Mouse (Mus musculus) megakaryocyte-erythroid progenitor cell, adult 5-6 weeks (primary cell): ENCODE measurements around the gene Adamtsl1. TPM values are rescaled to one million over a fixed set of nuclear protein-coding genes. Genes with fewer than 3 reads are reported as not detected.

Experiments
- ATAC-seq: replicated peaks from 2 replicates; pipeline ENCODE4 v1.8.0; 2016; ENCODE audit warnings: mild to moderate bottlenecking, inconsistent platforms; ENCODE audit not compliant: severe bottlenecking, poor library complexity, low FRiP score, low TSS enrichment
- total RNA-seq, 2 experiments: library from RNA; stranded (forward) in 1 of 2; stranded (reverse) in 1 of 2; fragments of 200-1000, 215-1000 nt in 1 of 2; fragments of >200 nt in 1 of 2; fragmentation: Nextera tagmentation in 1 of 2; gene quantifications; 2 replicates each; pipeline ENCODE4 v1.2.3; 2014 to 2017

Gene Adamtsl1
- total RNA-seq, 2 experiments from 2014 or later: not detected

DNA sequence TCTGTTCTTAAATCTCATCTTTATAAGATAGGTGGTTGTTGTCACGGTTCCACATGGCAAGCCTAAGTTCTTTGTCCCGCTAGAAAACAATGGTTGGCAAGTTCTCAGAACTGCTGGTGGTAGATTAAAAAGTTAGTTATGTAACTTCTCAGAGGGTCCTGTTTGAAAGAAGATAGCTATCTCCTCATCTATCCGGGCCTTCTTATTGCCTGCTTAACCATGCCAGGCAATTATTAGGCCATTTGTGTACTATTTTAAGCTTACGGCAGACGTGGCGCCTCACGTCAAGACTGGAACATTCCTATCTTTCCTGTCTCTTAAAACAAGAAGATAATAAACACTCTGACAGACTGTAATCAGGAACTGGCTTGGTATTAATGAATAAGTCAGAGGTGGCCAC is 115.4 kb downstream of the Adamtsl1 start:
- no peak for ATAC-seq

DNA sequence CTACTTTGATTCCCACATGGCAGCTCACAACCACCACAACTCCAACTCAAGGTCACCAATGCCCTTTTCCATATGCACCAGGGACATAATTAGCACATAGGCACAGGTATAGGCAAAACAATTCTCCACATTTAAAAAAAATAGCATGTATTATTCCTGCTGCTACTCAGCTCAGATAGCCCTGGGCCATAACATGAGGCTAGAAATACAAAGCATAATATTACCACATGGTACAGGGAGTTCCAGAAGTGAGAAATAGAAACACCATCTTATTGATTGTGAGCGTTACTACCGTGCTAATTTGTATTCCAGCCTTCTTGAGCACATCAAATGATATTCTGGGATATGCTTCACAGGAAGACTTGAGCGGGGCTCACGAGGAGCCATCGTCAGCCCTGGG is 155.3 kb downstream of the Adamtsl1 start:
- no peak for ATAC-seq

DNA sequence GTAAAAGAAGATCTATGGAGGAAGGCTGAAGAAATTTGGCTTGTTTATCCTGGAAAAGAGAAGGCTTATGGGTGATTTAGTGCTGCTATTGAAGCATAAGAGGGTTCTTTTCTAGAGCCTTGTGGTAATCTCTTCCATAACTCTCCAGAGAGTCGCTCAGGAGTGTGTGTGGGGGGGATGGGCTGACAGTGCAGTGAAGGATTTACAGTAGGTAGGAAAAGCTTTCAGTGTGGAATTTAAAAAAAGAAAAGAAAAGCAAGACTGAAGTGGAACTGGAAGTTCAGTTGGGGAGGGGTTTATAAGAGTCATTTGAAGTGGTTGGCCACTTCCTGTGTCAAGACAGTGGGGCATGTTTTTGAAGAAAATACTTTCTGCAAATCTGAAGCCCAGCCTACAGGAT is 155.8 kb downstream of the Adamtsl1 start:
- ATAC-seq: no peak

DNA sequence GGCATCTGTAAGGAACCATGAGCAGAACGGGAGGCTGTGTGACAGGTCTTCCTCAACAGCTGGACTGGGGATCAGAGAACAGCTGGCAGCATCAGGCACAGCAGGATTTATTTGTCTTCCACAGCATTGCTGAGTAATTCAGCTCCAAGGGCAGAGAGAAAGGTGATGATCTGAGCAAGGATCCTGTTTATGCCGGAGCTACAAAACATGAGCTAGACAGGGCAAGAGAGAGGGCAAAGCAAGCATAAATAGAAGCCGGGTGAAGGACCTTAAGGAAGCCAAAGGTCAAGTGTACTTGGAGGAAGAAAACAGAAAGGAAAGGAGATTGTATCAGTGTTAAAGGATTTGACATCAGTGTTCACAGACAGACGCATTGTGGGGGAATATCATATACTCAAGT is 158.3 kb downstream of the Adamtsl1 start:
- ATAC-seq: no peak

DNA sequence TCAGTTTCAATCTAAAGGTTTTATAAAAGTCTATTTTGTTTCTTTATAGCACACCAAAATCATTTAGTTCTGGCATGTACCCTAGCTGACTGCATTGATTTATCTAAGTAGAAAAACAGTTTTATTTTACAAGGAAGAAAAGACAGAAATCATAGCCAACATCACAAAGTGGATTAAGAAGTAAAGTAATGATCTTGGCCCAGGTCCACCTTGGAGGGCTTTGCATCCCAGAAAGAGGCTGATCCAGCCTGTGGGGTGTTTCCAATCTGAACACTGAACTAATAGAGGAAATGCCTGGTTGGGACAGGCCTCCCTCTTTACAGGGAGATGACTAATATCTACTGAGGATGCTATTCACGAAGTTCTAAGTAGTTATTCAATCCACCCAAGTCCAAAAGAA is 163.6 kb downstream of the Adamtsl1 start:
- ATAC-seq: no peak

DNA sequence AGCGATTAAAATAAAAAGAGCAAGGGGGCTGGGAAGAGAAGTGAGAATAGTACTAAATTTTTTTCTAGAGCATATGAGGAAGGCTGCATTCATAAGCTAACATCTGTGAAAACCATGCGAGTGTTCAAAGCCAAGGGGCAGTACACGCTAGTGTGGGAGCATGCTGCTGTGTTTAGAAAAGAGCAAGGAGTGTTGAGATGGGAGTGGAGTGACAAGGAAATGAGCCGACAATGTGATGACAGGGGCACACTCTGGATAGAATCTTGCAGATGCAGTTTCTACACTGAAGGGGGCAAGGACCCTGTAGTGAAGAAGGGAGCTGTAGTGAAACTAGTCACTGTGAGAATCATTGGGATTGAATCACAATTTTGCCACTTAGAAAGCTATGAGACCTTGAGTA is 172.2 kb downstream of the Adamtsl1 start:
- ATAC-seq: no peak

DNA sequence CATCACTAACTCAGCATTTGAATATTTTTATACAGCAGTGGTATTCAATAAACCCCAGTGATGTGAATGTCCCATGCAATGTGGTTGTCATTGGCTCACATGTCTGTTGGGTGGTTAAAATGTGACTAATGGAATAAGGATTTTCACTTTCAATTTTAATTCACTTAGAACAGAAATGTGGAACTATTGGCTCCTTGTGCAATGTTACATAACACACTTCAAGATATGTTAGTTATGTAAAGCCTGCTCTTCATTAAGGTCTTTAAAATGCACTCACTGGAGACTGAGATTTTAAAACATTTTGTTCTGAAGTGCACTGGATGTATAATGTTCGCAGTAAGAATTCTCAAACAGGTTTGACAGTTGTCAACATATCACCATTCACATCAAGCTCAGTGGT is 181.3 kb downstream of the Adamtsl1 start:
- no peak for ATAC-seq

DNA sequence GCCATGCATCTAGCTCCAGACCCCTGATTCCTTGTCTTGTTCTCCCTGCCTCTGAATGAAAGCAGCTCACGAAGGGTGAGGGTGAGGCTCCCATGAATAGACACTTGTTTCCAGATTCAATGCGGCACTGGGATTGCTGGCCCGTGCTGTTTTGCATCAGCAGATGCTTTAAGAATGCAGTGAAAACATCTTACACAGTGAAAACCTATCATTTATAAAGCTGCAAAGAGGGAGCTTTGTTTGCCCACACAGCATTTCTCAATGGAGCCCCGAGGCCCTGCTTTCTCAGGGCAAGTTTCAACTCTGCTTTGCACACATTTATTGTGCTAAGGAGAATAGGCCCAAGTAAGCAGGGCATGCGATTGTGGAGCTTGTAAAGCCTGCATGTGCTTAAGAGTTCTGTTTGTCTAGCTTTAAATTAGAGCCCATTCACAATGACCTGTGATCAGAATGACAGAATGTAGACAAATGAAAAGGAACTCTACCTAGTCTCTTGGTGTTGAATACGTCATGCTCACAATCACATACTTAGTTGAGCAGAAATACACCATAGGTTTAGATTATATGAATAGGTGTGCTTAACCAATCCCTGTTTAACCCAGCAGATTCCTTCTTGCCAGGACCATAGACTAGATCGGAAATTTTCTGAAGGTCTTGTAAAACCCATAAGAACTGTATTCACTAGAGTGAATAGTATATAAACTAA is 193.5 kb downstream of the Adamtsl1 start:
- ATAC-seq: no peak

DNA sequence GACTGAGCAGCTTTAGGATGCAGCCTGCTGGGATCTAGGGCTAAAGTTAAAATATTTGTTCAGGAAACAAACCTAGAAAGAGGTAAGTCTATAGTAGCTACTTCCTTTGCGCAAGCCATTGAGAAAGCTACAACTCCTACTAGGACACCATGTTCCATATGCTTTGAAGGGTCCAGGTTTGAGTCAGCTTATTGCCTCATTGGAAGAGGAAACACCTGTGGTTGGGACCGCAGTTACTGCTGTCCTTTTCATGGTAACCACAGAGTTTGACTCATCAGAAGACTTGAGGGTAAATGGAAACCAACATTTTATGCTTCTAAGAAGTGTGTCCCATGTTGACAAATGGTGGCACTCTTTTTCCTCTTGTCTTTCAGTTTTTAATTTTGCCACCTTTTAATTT is 195.7 kb downstream of the Adamtsl1 start:
- ATAC-seq: no peak

DNA sequence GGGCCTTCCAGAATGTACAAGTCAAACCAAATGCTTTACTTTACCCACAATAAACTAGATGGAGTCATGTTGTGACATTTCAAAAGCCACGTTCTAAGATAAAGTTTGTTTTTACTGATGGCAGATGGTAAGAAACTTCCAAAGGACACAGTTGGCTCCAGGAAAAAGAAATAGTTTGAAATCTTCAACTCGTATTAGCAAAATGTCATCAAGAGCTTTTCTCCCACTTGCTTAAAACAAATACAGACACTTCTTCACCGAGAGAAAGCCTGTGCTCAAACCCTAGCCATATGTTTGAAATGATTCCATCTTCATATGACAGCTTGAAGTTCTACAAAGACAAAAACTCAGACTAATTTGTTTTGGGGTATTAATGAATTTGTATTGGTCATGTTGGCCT is 211.0 kb downstream of the Adamtsl1 start:
- no peak for ATAC-seq

DNA sequence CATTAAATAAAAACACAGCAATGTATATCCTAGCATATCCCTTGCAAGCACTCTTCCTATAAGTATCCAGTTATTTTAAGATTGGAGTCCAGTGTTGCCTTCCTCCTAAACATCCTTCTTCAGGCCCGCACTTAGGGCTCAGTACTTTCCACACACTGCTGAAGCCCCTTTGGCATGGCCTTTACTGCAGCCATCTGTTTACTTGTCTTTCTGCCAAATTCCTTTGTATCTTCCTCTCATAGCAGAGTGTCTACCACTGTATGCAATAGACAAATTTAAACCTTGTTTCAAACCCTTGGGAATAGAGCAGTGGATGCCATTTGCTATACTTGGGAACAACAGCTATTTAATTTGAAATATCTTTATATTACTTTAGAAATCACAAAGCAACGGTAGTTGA is 213.8 kb downstream of the Adamtsl1 start:
- no peak for ATAC-seq

DNA sequence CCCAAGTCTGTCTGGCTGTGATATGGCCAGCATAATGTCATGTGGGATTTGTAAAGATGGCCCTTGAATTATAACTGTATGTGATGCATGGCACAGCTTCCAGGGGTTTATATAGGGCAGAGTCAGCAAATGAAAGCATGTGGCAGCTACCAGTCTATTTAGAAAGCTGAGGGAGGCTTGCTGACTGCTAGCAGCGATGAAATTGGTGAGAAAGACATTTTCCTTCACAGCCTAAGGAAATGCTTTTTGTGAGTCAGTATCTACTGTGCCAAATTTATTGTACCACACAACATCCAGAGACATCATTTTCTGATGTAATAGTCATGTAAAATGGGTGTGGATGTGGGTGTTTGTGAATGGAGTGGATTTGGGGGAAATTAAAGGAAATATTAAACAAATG is 214.4 kb downstream of the Adamtsl1 start:
- ATAC-seq: no peak

DNA sequence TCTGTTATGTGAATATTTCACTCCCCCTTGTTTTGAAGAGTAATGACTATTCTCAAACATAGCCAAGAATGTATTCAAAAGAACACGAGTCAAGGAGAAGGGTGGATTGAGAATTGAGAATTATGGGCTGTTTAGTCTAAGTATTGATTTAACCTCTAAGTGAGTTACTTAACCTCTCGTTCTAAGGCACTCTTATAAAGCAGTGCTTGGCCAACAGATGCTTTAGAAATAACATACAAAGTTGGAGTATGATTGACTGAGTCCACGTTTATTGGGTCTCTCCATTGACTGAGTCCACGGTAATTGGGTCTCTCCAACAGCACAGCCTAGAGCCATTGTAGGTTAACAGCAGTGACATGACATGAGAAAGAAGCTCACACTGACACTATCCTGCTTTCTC is 226.5 kb downstream of the Adamtsl1 start:
- ATAC-seq: no peak

DNA sequence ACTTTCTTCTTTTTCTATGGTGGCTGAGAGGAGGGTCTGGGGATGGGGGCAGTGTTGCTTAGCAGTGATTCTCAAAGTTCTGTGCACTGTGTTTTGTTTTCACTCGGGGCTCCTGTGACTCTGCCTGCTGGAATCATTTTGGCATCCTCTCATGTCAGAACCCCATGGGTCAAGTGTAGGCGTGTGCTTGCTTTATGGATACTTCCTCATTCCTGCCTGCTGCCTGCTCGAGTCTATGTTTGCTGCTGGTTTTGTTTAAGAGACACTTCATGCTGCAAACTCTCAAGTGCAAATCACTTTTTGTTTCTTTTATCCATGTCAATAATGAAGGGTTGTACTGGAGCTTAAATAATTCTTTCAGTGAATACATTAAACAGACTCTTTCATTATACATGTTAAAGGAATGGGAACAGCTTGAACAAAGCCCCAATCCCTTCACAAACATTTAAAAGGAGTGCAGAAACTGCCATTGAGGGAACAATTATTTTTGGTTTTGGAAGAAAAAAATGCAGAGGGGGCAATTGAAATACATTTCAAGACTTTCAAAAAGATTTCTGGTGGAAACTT is 227.9 kb downstream of the Adamtsl1 start:
- no peak for ATAC-seq

DNA sequence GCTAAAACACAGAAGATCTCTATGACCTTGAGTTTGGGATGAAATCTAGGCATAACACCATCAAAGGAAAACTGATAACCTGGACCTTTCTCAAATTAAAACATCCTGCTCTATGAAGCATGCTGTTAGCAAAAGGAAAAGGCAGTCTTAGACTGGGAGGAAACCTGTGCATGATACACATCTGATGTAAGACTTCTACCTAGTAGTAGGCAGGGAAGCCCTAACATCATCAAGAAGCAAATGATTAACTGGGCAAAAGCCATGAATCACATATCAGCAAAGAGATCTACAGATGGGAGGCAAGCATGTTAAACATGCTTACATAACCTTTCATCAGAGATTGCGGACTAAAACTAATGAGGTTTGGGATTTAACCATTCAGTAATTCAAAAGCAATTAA is 229.5 kb downstream of the Adamtsl1 start:
- no peak for ATAC-seq

DNA sequence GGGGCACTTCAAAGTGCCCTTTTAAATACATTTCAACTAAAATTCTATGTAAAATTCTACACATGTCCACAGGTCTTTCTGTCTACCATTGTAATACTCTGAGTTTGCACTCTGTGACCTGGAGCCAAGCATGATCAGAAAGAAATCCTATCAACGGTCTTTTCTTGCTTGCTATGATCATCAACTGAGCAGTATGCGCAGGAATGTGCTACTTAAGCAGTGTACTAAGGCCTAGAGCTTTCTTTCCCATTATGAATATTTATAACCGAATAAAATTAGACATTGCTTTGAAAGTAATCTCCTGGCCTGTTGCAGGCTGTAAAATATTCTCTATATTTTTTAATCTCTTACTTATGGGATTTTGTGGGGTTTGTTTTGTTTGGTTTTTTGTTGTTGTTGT is 248.7 kb downstream of the Adamtsl1 start:
- ATAC-seq: no peak

DNA sequence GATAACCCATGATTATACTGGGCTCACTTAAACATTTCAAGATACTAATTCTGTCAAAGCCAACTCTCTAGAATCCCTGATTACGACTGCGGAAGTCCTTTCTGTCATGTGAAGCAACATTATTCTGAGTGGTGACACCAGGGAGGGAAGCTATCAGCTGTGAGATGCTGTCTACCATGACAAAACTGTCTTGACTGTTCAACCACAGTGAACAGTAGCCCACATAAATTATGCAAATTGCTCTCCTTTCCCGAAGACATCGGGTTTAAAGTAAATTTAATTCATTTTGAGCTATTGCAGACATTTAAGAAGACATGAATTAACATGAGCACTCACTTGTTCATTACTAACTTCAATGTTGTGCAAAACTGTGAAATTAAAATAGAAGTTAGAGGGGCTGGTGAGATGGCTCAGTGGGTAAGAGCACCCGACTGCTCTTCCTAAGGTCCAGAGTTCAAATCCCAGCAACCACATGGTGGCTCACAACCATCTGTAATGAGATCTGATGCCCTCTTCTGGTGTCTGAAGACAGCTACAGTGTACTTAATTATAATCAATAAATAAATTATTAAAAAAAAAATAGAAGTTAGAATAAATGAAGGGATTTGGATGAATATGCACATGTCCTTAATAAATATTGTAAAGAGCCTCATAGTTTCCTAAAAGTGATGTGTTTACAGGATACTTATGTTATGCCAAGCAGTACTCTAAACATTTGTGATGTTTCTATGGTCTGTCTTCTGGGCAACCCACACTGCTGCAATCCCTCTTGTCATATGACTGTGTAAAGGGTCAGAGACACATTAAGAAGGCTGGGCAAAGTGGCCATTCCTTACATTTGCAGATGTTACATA is 249.4 kb downstream of the Adamtsl1 start:
- no peak for ATAC-seq

DNA sequence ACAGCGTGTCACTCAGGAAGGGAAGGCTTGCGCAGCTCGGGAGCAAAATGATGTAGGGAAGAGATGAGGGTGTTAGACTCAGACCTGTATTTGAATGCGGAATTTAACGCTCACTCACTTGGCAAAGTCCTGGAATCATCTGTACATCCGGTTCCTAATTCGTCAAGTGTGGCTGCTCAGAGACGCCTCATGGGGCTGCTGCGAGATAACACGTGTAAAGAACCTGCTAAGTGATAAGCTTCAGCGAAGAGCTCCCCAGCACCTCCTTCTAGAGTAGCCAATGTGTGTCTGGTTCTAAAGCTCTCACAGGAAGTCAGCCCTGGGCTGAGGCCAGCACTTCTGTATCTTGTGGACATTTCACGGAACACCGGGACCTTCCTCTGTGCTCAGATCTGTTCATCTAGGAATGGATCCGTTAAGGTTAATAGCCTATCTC is 250.1 kb downstream of the Adamtsl1 start:
- no peak for ATAC-seq

DNA sequence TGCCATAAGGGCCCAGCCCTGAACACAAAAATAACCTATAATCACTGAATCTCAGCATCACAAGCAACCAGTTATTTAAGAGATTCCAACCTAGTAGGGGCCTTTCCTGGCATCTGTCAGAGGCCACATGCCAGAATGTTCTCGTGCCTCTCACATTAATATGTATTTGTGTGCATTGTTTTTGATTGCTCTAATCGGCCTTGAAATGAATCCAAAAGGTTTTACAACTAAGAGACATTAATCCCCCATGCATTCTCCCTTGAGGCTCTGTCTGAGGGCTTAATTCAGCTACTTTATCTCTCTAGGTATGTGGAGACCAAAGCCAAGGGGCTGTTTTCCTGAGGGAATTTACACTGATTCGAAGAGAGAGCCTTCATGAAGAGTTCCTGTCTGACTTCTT is 250.5 kb downstream of the Adamtsl1 start:
- no peak for ATAC-seq

DNA sequence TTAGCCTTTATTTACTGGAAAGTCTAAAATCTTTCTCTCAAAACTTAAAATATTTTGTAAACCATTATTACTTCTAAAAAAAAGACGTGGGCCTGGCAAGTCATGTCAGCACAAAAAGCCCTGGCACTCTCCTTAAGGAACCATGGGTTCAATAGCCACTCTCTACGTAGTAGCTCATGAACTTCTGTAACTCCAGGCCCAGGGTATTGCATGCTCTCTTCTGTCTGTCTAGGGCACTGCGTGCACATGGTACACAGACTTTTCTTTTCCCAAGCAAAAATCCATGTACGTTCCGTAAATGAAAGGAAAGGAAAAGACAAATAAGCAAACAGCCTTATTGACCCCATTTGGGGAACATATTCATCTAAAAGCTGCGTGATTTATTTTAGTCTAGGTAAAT is 253.7 kb downstream of the Adamtsl1 start:
- no peak for ATAC-seq

DNA sequence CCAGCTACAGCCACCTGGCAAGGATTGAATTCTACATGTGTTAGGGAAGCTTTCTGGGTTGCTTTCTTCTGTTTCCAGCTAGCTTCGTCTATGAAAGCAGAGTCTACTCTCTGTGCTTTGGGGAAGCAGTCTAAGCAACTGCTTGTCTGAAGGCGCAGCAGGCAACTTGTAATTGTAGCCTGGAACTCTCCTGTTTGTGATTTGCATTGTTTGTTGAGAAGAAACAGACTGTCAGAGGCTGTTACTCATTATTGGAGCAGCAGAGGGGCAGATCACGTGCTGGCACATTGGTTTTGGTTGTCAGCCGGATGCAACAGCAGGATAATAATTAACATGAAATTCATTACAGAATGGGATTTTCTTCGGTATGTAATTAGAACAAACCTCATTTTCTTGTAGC is 254.1 kb downstream of the Adamtsl1 start:
- ATAC-seq: no peak
